ENCODE assay signal across 22 mouse cellular contexts in the genomic region with DNA sequence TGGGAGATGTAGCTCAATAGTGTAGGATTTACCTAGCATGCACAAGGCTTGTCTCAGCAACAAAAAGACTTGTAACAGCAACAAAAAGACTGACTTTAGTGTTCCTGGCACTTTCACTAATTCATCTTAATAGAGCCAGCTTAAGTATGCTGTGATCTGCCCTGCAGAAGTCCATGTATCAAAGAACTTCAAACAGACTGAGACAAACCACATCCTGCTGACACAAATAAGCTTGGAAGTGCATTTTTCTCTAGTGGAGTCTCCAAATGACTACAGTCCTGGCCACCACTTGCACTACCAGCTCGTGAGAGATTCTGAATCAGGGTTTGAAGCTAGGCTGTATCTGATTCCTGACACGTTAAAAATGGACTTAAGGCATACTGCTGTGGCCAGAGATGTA. TPM values are rescaled to one million over a fixed set of nuclear protein-coding genes. Genes with fewer than 3 reads are reported as not detected.
DNase-seq lines count a peak whose midpoint lies in the region; ATAC-seq and TF ChIP-seq lines count a peak whose summit lies in the region.
"Had no signal": no experiment of that assay in that cellular context is flagged by ENCODE, and none has a peak within 500 bp of the region (broad histone marks: within the 10 kb centered on the region; RNA-seq: fewer than 3 reads in every experiment).

No protein-coding gene starts in this region.

- WGBS in heart, embryonic 16.5 days: 45% methylated on average over 2 of the region's 2 CpGs
- 84% methylated on average over 2 of the region's 2 CpGs for WGBS in forebrain, embryonic 16.5 days
- 84% methylated on average over 2 of the region's 2 CpGs for WGBS in hindbrain, postnatal 0 days

- no peaks in the 10 kb centered on the region for H3K4me1 ChIP-seq in heart, embryonic 16.5 days (ENCODE audit: control insufficient read depth, insufficient read depth, low read length)
- no peaks in the 10 kb centered on the region for H3K4me1 ChIP-seq in forebrain, embryonic 16.5 days (replicated peaks; ENCODE audit: control insufficient read depth, insufficient read depth, low read length)
- no peaks in the 10 kb centered on the region for H3K4me1 ChIP-seq in hindbrain, postnatal 0 days (ENCODE audit: insufficient read depth, low read length)
- H3K4me1 ChIP-seq: embryonic facial prominence, embryonic 12.5 days; forebrain, embryonic 13.5 days; heart, embryonic 12.5 days; hindbrain, embryonic 12.5 days had no signal

- no peak for ATAC-seq in heart, embryonic 16.5 days (replicated peaks; ENCODE audit: extremely low read depth, insufficient read depth, low FRiP score)
- ATAC-seq in CD4-positive, CD25-positive, alpha-beta regulatory T cell, adult 4 months: peak; percentile 85
- no peak for ATAC-seq in forebrain, embryonic 16.5 days
- no peak for ATAC-seq in hindbrain, postnatal 0 days
- ATAC-seq: forebrain, embryonic 13.5 days; hindbrain, embryonic 16.5 days; Patski had no signal

- TF ChIP-seq CTCF in hindbrain, postnatal 0 days (IDR thresholded peaks at IDR 0.05; ENCODE audit: low read depth): no peak

- H3K4me2 ChIP-seq in heart, embryonic 16.5 days (ENCODE audit: low read depth, low read length): no peak overlapping the region
- no peak overlapping the region for H3K4me2 ChIP-seq in forebrain, embryonic 16.5 days (ENCODE audit: low read length)
- no peak overlapping the region for H3K4me2 ChIP-seq in hindbrain, postnatal 0 days (ENCODE audit: low read depth, low read length)
- H3K4me2 ChIP-seq: embryonic facial prominence, embryonic 12.5 days; forebrain, embryonic 13.5 days; heart, embryonic 12.5 days; hindbrain, embryonic 12.5 days had no signal

- DNase-seq in heart, postnatal 10 days: no peak
- peak; percentile 40 for DNase-seq in 416B (ENCODE audit: low read depth)
- peak; percentile 30 for DNase-seq in induced T-regulatory cell, adult 2 months (ENCODE audit: low read depth)
- DNase-seq in left cerebral cortex, postnatal 4 days: no peak
- no peak for DNase-seq in hindbrain, postnatal 0 days (ENCODE audit: low spot score)
- DNase-seq: adrenal gland, adult 8-10 months; adrenal gland, postnatal 36 days; cerebellum, adult 2 months; cerebellum, postnatal 14 days; embryo, embryonic 11 days; gastrocnemius, adult 2 months; gastrocnemius, postnatal 25 days; heart, postnatal 4 days had no signal

- no peaks in the 10 kb centered on the region for H3K27me3 ChIP-seq in heart, embryonic 16.5 days (ENCODE audit: control insufficient read depth, insufficient read depth, low read length)
- H3K27me3 ChIP-seq in forebrain, embryonic 16.5 days (replicated peaks; ENCODE audit: control insufficient read depth, insufficient read depth, low read length): no peaks in the 10 kb centered on the region
- no peaks in the 10 kb centered on the region for H3K27me3 ChIP-seq in hindbrain, postnatal 0 days (ENCODE audit: insufficient read depth, low read length)
- H3K27me3 ChIP-seq: embryonic facial prominence, embryonic 12.5 days; forebrain, embryonic 13.5 days; heart, embryonic 12.5 days; hindbrain, embryonic 12.5 days; Patski had no signal

- peak overlapping the region; percentile 21; the same call in 1 of the 2 replicates for H3K27ac ChIP-seq in heart, embryonic 16.5 days (ENCODE audit: low read length)
- H3K27ac ChIP-seq in forebrain, embryonic 16.5 days (ENCODE audit: low read length): no peak overlapping the region
- H3K27ac ChIP-seq in hindbrain, postnatal 0 days: no peak overlapping the region
- H3K27ac ChIP-seq: embryonic facial prominence, embryonic 12.5 days; forebrain, embryonic 13.5 days; gastrocnemius, adult 2 months; hindbrain, embryonic 12.5 days had no signal

- intact Hi-C loops in heart, postnatal 10 days (cut with DNase I): no loop called here
- intact Hi-C loops in left cerebral cortex, postnatal 4 days (cut with DNase I): no loop called here

- peaks cover 11% of the 10 kb centered on the region for H3K36me3 ChIP-seq in heart, embryonic 16.5 days (ENCODE audit: control insufficient read depth, insufficient read depth)
- H3K36me3 ChIP-seq in forebrain, embryonic 16.5 days (ENCODE audit: control insufficient read depth, insufficient read depth): 0 out of 2 replicates have a peak, but pooled peaks cover 3% of the 10 kb centered on the region
- no peaks in the 10 kb centered on the region for H3K36me3 ChIP-seq in hindbrain, postnatal 0 days (ENCODE audit: insufficient read depth, low read length)

- H3K9me3 ChIP-seq in heart, embryonic 16.5 days (replicated peaks; ENCODE audit: control insufficient read depth, low read length): no peaks in the 10 kb centered on the region
- H3K9me3 ChIP-seq in forebrain, embryonic 16.5 days (ENCODE audit: control insufficient read depth, low read length): no peaks in the 10 kb centered on the region
- H3K9me3 ChIP-seq in hindbrain, postnatal 0 days (ENCODE audit: low read length): no peaks in the 10 kb centered on the region
- H3K9me3 ChIP-seq: embryonic facial prominence, embryonic 12.5 days; forebrain, embryonic 13.5 days; heart, embryonic 12.5 days; hindbrain, embryonic 12.5 days had no signal

- H3K4me3 ChIP-seq in heart, embryonic 16.5 days (ENCODE audit: low read length): no peak overlapping the region
- H3K4me3 ChIP-seq in forebrain, embryonic 16.5 days (replicated peaks; ENCODE audit: low read length): no peak overlapping the region
- H3K4me3 ChIP-seq in hindbrain, postnatal 0 days (ENCODE audit: low read length): no peak overlapping the region
- H3K4me3 ChIP-seq: embryonic facial prominence, embryonic 12.5 days; forebrain, embryonic 13.5 days; gastrocnemius, adult 2 months; heart, embryonic 12.5 days; hindbrain, embryonic 12.5 days had no signal

- no peak overlapping the region for H3K9ac ChIP-seq in heart, embryonic 16.5 days (ENCODE audit: low read length)
- H3K9ac ChIP-seq in forebrain, embryonic 16.5 days (replicated peaks; ENCODE audit: low read depth, low read length): no peak overlapping the region
- no peak overlapping the region for H3K9ac ChIP-seq in hindbrain, postnatal 0 days (replicated peaks; ENCODE audit: low read length)
- H3K9ac ChIP-seq: embryonic facial prominence, embryonic 12.5 days; forebrain, embryonic 13.5 days; heart, embryonic 12.5 days; hindbrain, embryonic 12.5 days had no signal

RNA-seq across cellular contexts. Expression of a gene that starts 26.7 kb away (rescaled TPM):
- 544 and 627 TPM in 2 replicates for polyA plus RNA-seq in heart, embryonic 16.5 days (2015; fragmentation: Nextera tagmentation; extraction: Ambion mirVana)
- 1,000 to 10,000 TPM; 1,033 to 1,045 TPM for total RNA-seq in heart, postnatal 10 days (2021)
- polyA plus RNA-seq in CD4-positive, CD25-positive, alpha-beta regulatory T cell, adult 4 months (2017; shearing (Covaris generic)): 100 to 1,000 TPM; 830 to 908 TPM
- 1,000 to 10,000 TPM; 1,288 to 1,328 TPM for total RNA-seq in left cerebral cortex, postnatal 4 days (2021)
- 1,250 and 1,378 TPM in 2 replicates for polyA plus RNA-seq in forebrain, embryonic 16.5 days (2015; fragmentation: Nextera tagmentation; extraction: Ambion mirVana)
- 322 and 354 TPM in 2 replicates for total RNA-seq in hindbrain, postnatal 0 days (2014; rRNA removed)
- polyA plus RNA-seq in hindbrain, postnatal 0 days (2015; fragmentation: Nextera tagmentation; extraction: Ambion mirVana): 706 and 761 TPM in 2 replicates

Comparison
In these comparisons a context has a peak if more than half of its experiments do, and no peak if none do; other contexts are left out.
1. DNase-seq: peak in 416B (single experiment) and induced T-regulatory cell, adult 2 months (single experiment); none in heart, postnatal 10 days (0 of 2), left cerebral cortex, postnatal 4 days (single experiment) and hindbrain, postnatal 0 days (single experiment).